Comparison of ENCODE assay signal across 1 mouse cellular context in the genomic region with DNA sequence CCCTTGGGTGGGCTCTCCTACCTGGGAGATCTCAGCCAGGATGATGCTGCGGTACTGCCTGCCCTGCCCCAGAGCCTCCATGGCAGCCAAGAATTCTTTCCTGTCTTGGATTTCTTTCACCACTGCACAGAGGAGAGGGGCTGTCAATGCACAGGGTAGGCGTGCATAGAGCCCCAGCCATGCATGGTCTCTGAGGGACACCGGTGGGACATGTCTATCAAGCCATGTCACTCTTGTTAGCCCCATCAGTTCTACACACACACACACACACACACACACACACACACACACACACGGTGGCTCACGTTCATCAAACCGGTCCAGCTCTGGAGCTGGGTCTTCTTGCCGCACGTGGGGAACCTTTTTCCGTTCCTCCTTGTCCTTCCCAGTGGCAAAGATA.
A peak's percentile ranks its signal among the peaks of the same experiment; 100 is the strongest.
TF ChIP-seq lines count a peak whose summit lies in the region.

No protein-coding gene starts in this region.

TF ChIP-seq in myocyte, 11 proteins besides CTCF, POLR2A, EP300 and RAD21:
- TF ChIP-seq E2F4 (IDR thresholded peaks at IDR 0.05; ENCODE audit: insufficient read depth) = no peak
- peak; percentile 76 for TF ChIP-seq POLR2AphosphoS2 (IDR thresholded peaks at IDR 0.05; ENCODE audit: insufficient read length, low read depth)
- TF ChIP-seq MYOG (IDR thresholded peaks at IDR 0.05; ENCODE audit: control insufficient read depth in 1 of 3, insufficient read depth in 1 of 3, insufficient read length in 2 of 3, low read depth in 2 of 3) = no peak
